Mouse (Mus musculus) adrenal gland, postnatal 36 days (tissue): ENCODE data around the gene Traf3ip2. TPM values are rescaled to one million over a fixed set of nuclear protein-coding genes. Genes with fewer than 3 reads are reported as not detected.

Experiments used
- DNase-seq, 2 experiments: peaks; one replicate each; pipeline ENCODE4 v3.0.0; 2021; ENCODE audit warnings: mixed read lengths in 1 of 2
- long read RNA-seq, 2 experiments: library from polyadenylated mRNA; stranded (forward); transcript quantifications; one replicate each; pipeline ENCODE4 v2.0.0; 2021; ENCODE audit warnings: borderline sequencing depth in 2 of 2
- total RNA-seq, 2 experiments: library from RNA; stranded (reverse); gene quantifications; 2 replicates each; pipeline ENCODE4 v1.2.3; 2021

Traf3ip2 gene
- total RNA-seq, result 10 to 100 TPM; 12.5 to 18.9 TPM
- long read RNA-seq, experiment 1, partial matches to known transcripts, result 3 of 10 reads
- long read RNA-seq, experiment 1, other reads (novel, unspliced or antisense), result 2 of 10 reads
- long read RNA-seq, experiment 2, partial matches to known transcripts, result 3 of 10 reads
- long read RNA-seq, experiment 2, other reads (novel, unspliced or antisense), result 2 of 10 reads

GRCm38 (mm10) chr10:39612633-39612988 is at the start of gene Traf3ip2:
TSS of gene Traf3ip2 (plus strand) at chr10:39612934.
- DNase-seq, result no peak

GRCm38 (mm10) chr10:39563552-39564223 is 49.0 kb upstream of the Traf3ip2 start:
- DNase-seq, result no peak

GRCm38 (mm10) chr10:39566901-39567300 is 45.8 kb upstream of the Traf3ip2 start:
- no peak for DNase-seq

- no peak for DNase-seq
Observed at GRCm38 (mm10) chr10:39568991-39569390, 43.7 kb upstream of the Traf3ip2 start.

- DNase-seq, result peak; percentile 30 to 51
Observed at GRCm38 (mm10) chr10:39571011-39571410, 41.7 kb upstream of the Traf3ip2 start.

- no peak for DNase-seq
Observed at GRCm38 (mm10) chr10:39572050-39572671, 40.6 kb upstream of the Traf3ip2 start.

GRCm38 (mm10) chr10:39572672-39573051 is 40.1 kb upstream of the Traf3ip2 start:
- peak in 1 of 2 experiments; percentile 47 for DNase-seq

GRCm38 (mm10) chr10:39576466-39576865 is 36.3 kb upstream of the Traf3ip2 start:
- no peak for DNase-seq

- no peak for DNase-seq
Observed at GRCm38 (mm10) chr10:39580477-39580876, 32.3 kb upstream of the Traf3ip2 start.

- DNase-seq, result no peak
Observed at GRCm38 (mm10) chr10:39582385-39582784, 30.3 kb upstream of the Traf3ip2 start.

- no peak for DNase-seq
Observed at GRCm38 (mm10) chr10:39583718-39584117, 29.0 kb upstream of the Traf3ip2 start.

GRCm38 (mm10) chr10:39587290-39587925 is 25.3 kb upstream of the Traf3ip2 start:
- no peak for DNase-seq

- no peak for DNase-seq
Observed at GRCm38 (mm10) chr10:39587973-39588746, 24.6 kb upstream of the Traf3ip2 start.

- DNase-seq, result no peak
Observed at GRCm38 (mm10) chr10:39589765-39590546, 22.8 kb upstream of the Traf3ip2 start.

- DNase-seq, result no peak
Observed at GRCm38 (mm10) chr10:39590629-39591028, 22.1 kb upstream of the Traf3ip2 start.

- no peak for DNase-seq
Observed at GRCm38 (mm10) chr10:39592501-39592900, 20.2 kb upstream of the Traf3ip2 start.

GRCm38 (mm10) chr10:39594716-39595115 is 18.0 kb upstream of the Traf3ip2 start:
- no peak for DNase-seq

- no peak for DNase-seq
Observed at GRCm38 (mm10) chr10:39595862-39596261, 16.9 kb upstream of the Traf3ip2 start.

- no peak for DNase-seq
Observed at GRCm38 (mm10) chr10:39597116-39597791, 15.5 kb upstream of the Traf3ip2 start.

- DNase-seq, result no peak
Observed at GRCm38 (mm10) chr10:39597792-39598183, 14.9 kb upstream of the Traf3ip2 start.

- DNase-seq, result no peak
Observed at GRCm38 (mm10) chr10:39599601-39600000, 13.1 kb upstream of the Traf3ip2 start.
